Mouse (Mus musculus) ES-Bruce4 (cell line): Measurements from ENCODE around the gene Tmem110. TPM values are rescaled to one million over a fixed set of nuclear protein-coding genes. Genes with fewer than 3 reads are reported as not detected.

Experiments
- H3K27ac ChIP-seq: 2 replicates; pipeline ENCODE4 v1.5.1; 2012; ENCODE audit warnings: low read length, inconsistent platforms; ENCODE audit not compliant: insufficient read depth
- H3K27me3 ChIP-seq: 2 replicates; pipeline ENCODE4 v1.6.1; 2012; ENCODE audit warnings: mild to moderate bottlenecking, low read length, inconsistent platforms; ENCODE audit not compliant: control insufficient read depth, poor library complexity, insufficient read depth, severe bottlenecking
- H3K36me3 ChIP-seq: 2 replicates; pipeline ENCODE4 v1.6.1; 2012; ENCODE audit warnings: inconsistent platforms, mild to moderate bottlenecking, low read length, moderate library complexity; ENCODE audit not compliant: control insufficient read depth, poor library complexity, insufficient read depth, severe bottlenecking
- H3K4me1 ChIP-seq: one replicate; pipeline ENCODE4 v1.8.1; 2011; ENCODE audit warnings: low read length; ENCODE audit not compliant: control insufficient read depth, insufficient read depth
- H3K4me3 ChIP-seq: 2 replicates; pipeline ENCODE4 v1.5.1; 2011; ENCODE audit warnings: low read depth, mild to moderate bottlenecking, low read length
- H3K9ac ChIP-seq: 2 replicates; pipeline ENCODE4 v1.6.1; 2012; ENCODE audit warnings: low read depth, mild to moderate bottlenecking, inconsistent platforms; ENCODE audit not compliant: poor library complexity, severe bottlenecking
- H3K9me3 ChIP-seq: replicated peaks from 2 replicates; pipeline ENCODE4 v1.6.1; 2012; ENCODE audit warnings: mild to moderate bottlenecking, low read length, inconsistent platforms; ENCODE audit not compliant: control insufficient read depth, poor library complexity, insufficient read depth, severe bottlenecking
- CTCF ChIP-seq: IDR thresholded peaks from one replicate; pipeline ENCODE4 v1.8.1; 2011; ENCODE audit warnings: low read depth, low read length
- EP300 ChIP-seq: IDR thresholded peaks from 2 replicates; pipeline ENCODE4 v1.6.1; 2011; ENCODE audit warnings: low read depth, low read length; ENCODE audit not compliant: insufficient read depth
- POLR2A ChIP-seq: IDR thresholded peaks from one replicate; pipeline ENCODE4 v1.8.1; 2011; ENCODE audit warnings: low read length; ENCODE audit not compliant: insufficient read depth
- polyA plus RNA-seq: library from polyadenylated mRNA; stranded (reverse); fragments of >200 nt; gene quantifications from 2 replicates; pipeline ENCODE4 v1.2.4, GENCODE M21; 2011; ENCODE audit warnings: low read depth; ENCODE audit not compliant: missing spikeins, insufficient read depth, insufficient read length

Tmem110 gene
- polyA plus RNA-seq: 18.1 and 18.6 TPM in 2 replicates

GRCm38 (mm10) chr14:30825476-30826131 is at the start of gene Tmem110:
Tmem110 (plus strand) TSS chr14:30825590.
- Histone ChIP-seq H3K9me3 (no peaks in the 10 kb centered on the region), H3K36me3 (no peaks in the 10 kb centered on the region), H3K9ac (peak within 1 kb of the TSS; percentile 88), H3K4me1 (no peaks in the 10 kb centered on the region), H3K27ac (no peak within 1 kb of the TSS), H3K4me3 (peak within 1 kb of the TSS; percentile 90), H3K27me3 (no peaks in the 10 kb centered on the region)
- no peak for TF ChIP-seq EP300
- TF ChIP-seq POLR2A: peak; percentile 37
- no peak for TF ChIP-seq CTCF

GRCm38 (mm10) chr14:30784614-30785013 is 40.8 kb upstream of the Tmem110 start:
- H3K9me3 ChIP-seq: no peaks in the 10 kb centered on the region
- no peak overlapping the region for H3K27ac ChIP-seq
- no peaks in the 10 kb centered on the region for H3K4me1 ChIP-seq
- H3K4me3 ChIP-seq: no peak overlapping the region
- H3K9ac ChIP-seq: no peak overlapping the region
- no peak for TF ChIP-seq CTCF
- no peak for TF ChIP-seq POLR2A
- no peak for TF ChIP-seq EP300
- H3K27me3 ChIP-seq: no peaks in the 10 kb centered on the region
- no peaks in the 10 kb centered on the region for H3K36me3 ChIP-seq

DNA sequence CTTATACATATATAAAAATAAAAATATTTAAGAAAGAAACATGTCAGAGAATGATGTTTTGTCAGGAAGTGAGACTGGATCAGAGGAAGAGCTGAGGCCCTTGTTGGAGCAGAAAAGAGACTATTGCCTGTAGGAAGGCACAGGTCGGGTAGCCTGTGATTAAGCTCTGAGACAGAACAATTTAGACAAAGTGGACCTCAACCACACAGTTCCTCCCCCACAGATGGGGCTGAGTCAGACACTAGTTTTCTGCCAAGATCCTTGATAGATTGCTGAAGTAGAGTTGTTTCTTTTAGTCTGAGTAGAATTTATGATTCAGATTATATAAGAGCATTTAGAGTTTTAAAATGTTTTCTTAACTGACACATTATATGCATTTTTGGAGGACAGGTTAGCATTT is 35.9 kb upstream of the Tmem110 start:
- H3K36me3 ChIP-seq: no peaks in the 10 kb centered on the region

GRCm38 (mm10) chr14:30792871-30793270 is 32.5 kb upstream of the Tmem110 start:
- Histone ChIP-seq H3K36me3 (no peaks in the 10 kb centered on the region), H3K27ac (no peak overlapping the region), H3K4me1 (no peaks in the 10 kb centered on the region), H3K27me3 (no peaks in the 10 kb centered on the region), H3K4me3 (no peak overlapping the region), H3K9me3 (no peaks in the 10 kb centered on the region), H3K9ac (no peak overlapping the region)
- TF ChIP-seq CTCF: no peak
- TF ChIP-seq EP300: no peak
- TF ChIP-seq POLR2A: no peak

More for the DNA sequence above, 35.9 kb upstream of the Tmem110 start:
- H3K4me1 ChIP-seq: no peaks in the 10 kb centered on the region
- no peak for TF ChIP-seq CTCF
- no peak for TF ChIP-seq EP300
- no peak for TF ChIP-seq POLR2A
- H3K27me3 ChIP-seq: no peaks in the 10 kb centered on the region
- H3K9ac ChIP-seq: no peak overlapping the region
- no peak overlapping the region for H3K4me3 ChIP-seq
- H3K9me3 ChIP-seq: no peaks in the 10 kb centered on the region
- no peak overlapping the region for H3K27ac ChIP-seq

DNA sequence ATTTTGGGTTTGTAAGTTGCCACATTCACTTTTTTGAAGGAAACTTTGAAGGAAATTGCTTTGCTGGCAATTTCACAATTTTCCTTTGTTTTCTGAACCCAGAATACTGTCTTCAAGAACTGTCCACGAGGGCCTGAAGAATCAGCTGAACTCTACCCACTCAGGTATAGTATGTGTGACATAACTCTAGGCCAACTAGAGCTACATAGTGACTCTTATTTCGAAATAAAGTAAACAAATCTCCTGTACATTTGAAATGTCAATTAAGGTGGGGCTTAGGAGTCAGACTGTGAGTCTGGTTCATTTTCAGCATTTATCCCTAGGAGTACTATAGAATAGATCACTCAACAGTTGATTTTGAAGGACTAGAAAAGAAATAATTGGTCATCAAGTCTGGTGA is 23.6 kb upstream of the Tmem110 start:
- no peaks in the 10 kb centered on the region for H3K27me3 ChIP-seq

GRCm38 (mm10) chr14:30821136-30821535 is 4.3 kb upstream of the Tmem110 start:
- Histone ChIP-seq H3K27me3 (no peaks in the 10 kb centered on the region), H3K4me1 (no peaks in the 10 kb centered on the region), H3K36me3 (peaks cover 3% of the 10 kb centered on the region), H3K4me3 (no peak overlapping the region), H3K9me3 (no peaks in the 10 kb centered on the region), H3K27ac (no peak overlapping the region), H3K9ac (no peak overlapping the region)
- TF ChIP-seq EP300: no peak
- no peak for TF ChIP-seq POLR2A
- no peak for TF ChIP-seq CTCF

More for the DNA sequence above, 23.6 kb upstream of the Tmem110 start:
- Histone ChIP-seq H3K9me3 (no peaks in the 10 kb centered on the region), H3K36me3 (no peaks in the 10 kb centered on the region), H3K9ac (no peak overlapping the region), H3K4me1 (no peaks in the 10 kb centered on the region), H3K4me3 (no peak overlapping the region), H3K27ac (no peak overlapping the region)
- TF ChIP-seq POLR2A: no peak
